Mouse (Mus musculus): ENCODE measurements at regions not wholly inside any gene's neighbourhood (a gene's known extent, or its start where the extent isn't known, plus 50 kb on each side); places are given as distances from the start of the nearest gene placed in this dataset.

GRCm38 (mm10) chr14:67146602-67147001, 1137.6 kb upstream of the Gulo start:
- no peak for TF ChIP-seq POLR2A (IDR thresholded peaks at IDR 0.05; ENCODE audit: extremely low read depth, insufficient read depth, low read length)
- no peak for TF ChIP-seq CTCF (IDR thresholded peaks at IDR 0.05; ENCODE audit: extremely low read depth, insufficient read depth, low read length)

Data from cortical plate, adult 2 months (tissue).